ENCODE assay signal across 29 mouse cellular contexts in the genomic region with DNA sequence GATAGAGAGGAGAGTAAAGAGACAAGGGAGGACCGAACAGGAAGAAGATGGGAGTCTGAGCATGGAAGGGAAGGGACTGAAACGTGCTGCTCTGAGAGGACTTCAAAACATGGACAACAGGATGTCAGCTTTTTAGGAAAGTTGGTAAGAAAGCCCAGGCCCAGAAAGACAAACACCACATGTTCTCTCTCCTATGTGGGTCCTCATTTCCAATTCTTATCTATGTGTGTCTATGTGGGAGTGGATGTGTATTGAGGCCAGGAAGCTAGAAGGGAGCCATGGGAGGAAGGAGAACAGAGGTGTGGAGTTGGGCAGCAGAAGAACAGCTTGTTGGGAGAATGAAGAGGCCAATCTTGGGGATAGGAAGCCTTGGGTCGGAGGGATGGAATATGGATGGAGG.
"Had no signal": no experiment of that assay in that cellular context is flagged by ENCODE, and none has a peak within 500 bp of the region (broad histone marks: within the 10 kb centered on the region; RNA-seq: fewer than 3 reads in every experiment).

No protein-coding gene starts in this region.

- DNase-seq: liver; liver, embryonic 13.5 days; liver, postnatal 0 days; lung, adult 18-20 months; lung, adult 2 months; lung, embryonic 14.5 days; lung, postnatal 10 days; lung, postnatal 14 days; lung, postnatal 36 days; lung, postnatal 4 days; midbrain, embryonic 14.5 days had no signal

- ATAC-seq: liver, embryonic 12.5 days; liver, postnatal 0 days; lung, postnatal 0 days; midbrain, embryonic 13.5 days; midbrain, embryonic 15.5 days; midbrain, embryonic 16.5 days had no signal

- H3K4me3 ChIP-seq: limb, embryonic 10.5 days; limb, embryonic 12.5 days; limb, embryonic 13.5 days; limb, embryonic 15.5 days; liver, embryonic 12.5 days; liver, embryonic 13.5 days; liver, embryonic 15.5 days; lung, embryonic 15.5 days; megakaryocyte, embryonic 14.5 days; midbrain, embryonic 10.5 days; midbrain, embryonic 12.5 days; midbrain, embryonic 13.5 days; midbrain, embryonic 15.5 days; myocyte; neural tube, embryonic 12.5 days had no signal

- H3K27ac ChIP-seq: limb, embryonic 10.5 days; limb, embryonic 12.5 days; limb, embryonic 13.5 days; limb, embryonic 15.5 days; liver, embryonic 12.5 days; liver, embryonic 13.5 days; liver, embryonic 14.5 days; liver, embryonic 15.5 days; lung, embryonic 15.5 days; macrophage; midbrain, embryonic 10.5 days; midbrain, embryonic 12.5 days; midbrain, embryonic 13.5 days; midbrain, embryonic 15.5 days; neural tube, embryonic 12.5 days had no signal
